Mouse (Mus musculus): ENCODE data around the gene Rap1a. TPM values are rescaled to one million over a fixed set of nuclear protein-coding genes. Genes with fewer than 3 reads are reported as not detected.
A peak's percentile ranks its signal among the peaks of the same experiment; 100 is the strongest.

Gene Rap1a
- polyA plus RNA-seq, 2 experiments, result 37.4 to 86.2 TPM

DNA sequence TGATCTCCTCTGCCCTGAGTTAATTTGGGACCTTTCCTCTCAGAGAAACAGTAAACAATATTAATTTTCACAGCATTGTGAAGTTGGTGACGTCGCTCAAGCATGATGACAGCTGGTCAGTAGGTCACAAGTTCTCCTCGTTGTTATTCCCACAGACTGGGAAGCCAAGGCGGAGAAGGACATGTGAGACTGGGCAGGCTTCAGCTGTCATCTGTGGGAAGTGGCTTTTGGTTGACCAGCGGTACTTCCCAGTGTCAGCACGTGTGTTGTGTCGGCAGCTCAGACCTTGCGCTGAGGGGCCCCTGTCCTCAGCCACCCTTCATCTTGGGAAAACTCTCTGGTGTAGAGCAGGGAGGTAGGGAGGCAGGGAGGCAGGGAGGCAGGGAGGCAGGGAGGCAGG is 15.0 kb upstream of the Rap1a start:
- H3K36me3 ChIP-seq (replicated peaks; ENCODE audit: control insufficient read depth, insufficient read depth, low read depth), result no peaks in the 10 kb centered on the region
- peak overlapping the region; percentile 40; the same call in 1 of the 2 replicates for H3K9ac ChIP-seq (replicated peaks)
- H3K4me3 ChIP-seq (ENCODE audit: insufficient read depth in 1 of 2, low read depth in 2 of 2, low read length in 2 of 2), result no peak overlapping the region
- no peaks in the 10 kb centered on the region for H3K27me3 ChIP-seq (ENCODE audit: control insufficient read depth, insufficient read depth, low read length)
- peak overlapping the region; percentile 76; the same call in 1 of the 2 replicates for H3K27ac ChIP-seq
- H3K9me3 ChIP-seq (ENCODE audit: control insufficient read depth, low read length), result no peaks in the 10 kb centered on the region
- ATAC-seq (ENCODE audit: insufficient read depth), result no peak
- 35% methylated on average over 8 of the region's 8 CpGs for WGBS (ENCODE audit: insufficient replicate concordance)
- TF ChIP-seq EP300 (IDR thresholded peaks at IDR 0.05; ENCODE audit: low read depth) (no peak), CTCF (IDR thresholded peaks at IDR 0.05; ENCODE audit: low read depth) (no peak)
- H3K4me2 ChIP-seq (ENCODE audit: low read depth), result no peak overlapping the region; the same call in 1 of the 2 replicates
- no peak for DNase-seq (ENCODE audit: low read depth in 3 of 3, low spot score in 3 of 3)
- H3K4me1 ChIP-seq (replicated peaks; ENCODE audit: control insufficient read depth in 2 of 2, insufficient read depth in 2 of 2, low read length in 1 of 2), result peaks cover 50 to 56% of the 10 kb centered on the region in 2 experiments

DNA sequence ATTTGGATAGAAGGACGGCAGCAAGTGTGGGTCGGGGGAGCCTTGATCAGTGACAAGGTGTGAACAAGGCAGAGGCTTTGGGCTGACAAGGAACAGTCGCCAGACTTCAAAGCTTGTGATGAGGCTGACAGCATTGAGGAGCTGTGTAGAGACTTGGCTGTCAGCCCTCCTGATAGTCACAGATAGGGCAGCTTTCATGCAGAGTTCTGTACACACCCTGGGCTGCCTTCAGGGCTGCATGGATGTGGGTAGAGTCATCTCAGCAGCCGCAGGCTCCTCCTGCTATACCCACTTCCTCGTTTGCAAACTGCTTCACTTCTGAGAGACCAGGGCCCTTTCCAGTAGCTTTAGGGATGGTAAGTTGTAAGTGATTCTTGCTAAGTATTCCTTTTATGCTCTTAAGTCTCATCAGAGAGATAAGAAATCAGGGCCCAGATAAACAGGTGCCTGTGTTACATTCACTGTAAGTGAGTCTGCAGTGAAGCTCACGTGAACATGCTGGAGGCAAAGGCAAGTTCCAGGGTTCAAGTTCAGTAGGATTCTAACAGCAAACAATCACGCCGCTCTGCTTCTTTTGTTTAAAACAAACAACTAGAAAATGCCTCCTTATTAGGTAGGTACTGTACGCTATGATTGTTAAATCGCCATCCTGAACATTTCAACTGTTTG is 14.2 kb upstream of the Rap1a start:
- peak overlapping the region; percentile 76 for H3K27ac ChIP-seq
- H3K4me1 ChIP-seq (replicated peaks; ENCODE audit: control insufficient read depth in 2 of 2, insufficient read depth in 2 of 2, low read length in 1 of 2), result peaks cover 52 to 59% of the 10 kb centered on the region in 2 experiments
- ATAC-seq (ENCODE audit: insufficient read depth), result peak; percentile 95
- H3K4me2 ChIP-seq (ENCODE audit: low read depth), result peak overlapping the region; percentile 45
- H3K9ac ChIP-seq (replicated peaks), result peak overlapping the region; percentile 27
- no peaks in the 10 kb centered on the region for H3K9me3 ChIP-seq (ENCODE audit: control insufficient read depth, low read length)
- H3K36me3 ChIP-seq (replicated peaks; ENCODE audit: control insufficient read depth, insufficient read depth, low read depth), result no peaks in the 10 kb centered on the region
- WGBS (ENCODE audit: insufficient replicate concordance), result 33% methylated on average over 10 of the region's 10 CpGs
- TF ChIP-seq CTCF (IDR thresholded peaks at IDR 0.05; ENCODE audit: low read depth) (0 out of 2 replicates have a peak, but pooled peaks have one; percentile 11), EP300 (IDR thresholded peaks at IDR 0.05; ENCODE audit: low read depth) (0 out of 2 replicates have a peak, but pooled peaks have one; percentile 53)
- peak; percentile 49 to 59 (median 56) for DNase-seq (ENCODE audit: low read depth in 3 of 3, low spot score in 3 of 3)
- no peaks in the 10 kb centered on the region for H3K27me3 ChIP-seq (ENCODE audit: control insufficient read depth, insufficient read depth, low read length)
- H3K4me3 ChIP-seq (ENCODE audit: insufficient read depth in 1 of 2, low read depth in 2 of 2, low read length in 2 of 2), result no peak overlapping the region

GRCm38 (mm10) chr3:105811146-105811545 is 10.0 kb upstream of the Rap1a start:
- Histone ChIP-seq H3K9me3 (ENCODE audit: control insufficient read depth, low read length) (no peaks in the 10 kb centered on the region), H3K9ac (replicated peaks) (no peak overlapping the region), H3K4me3 (ENCODE audit: insufficient read depth in 1 of 2, low read depth in 2 of 2, low read length in 2 of 2) (no peak overlapping the region), H3K4me2 (ENCODE audit: low read depth) (peak overlapping the region; percentile 20; the same call in 1 of the 2 replicates), H3K27me3 (ENCODE audit: control insufficient read depth, insufficient read depth, low read length) (no peaks in the 10 kb centered on the region), H3K27ac (no peak overlapping the region), H3K4me1 (replicated peaks; ENCODE audit: control insufficient read depth in 2 of 2, insufficient read depth in 2 of 2, low read length in 1 of 2) (peaks cover 68 to 73% of the 10 kb centered on the region in 2 experiments), H3K36me3 (replicated peaks; ENCODE audit: control insufficient read depth, insufficient read depth, low read depth) (no peaks in the 10 kb centered on the region)
- no peak for ATAC-seq (ENCODE audit: insufficient read depth)
- TF ChIP-seq CTCF (IDR thresholded peaks at IDR 0.05; ENCODE audit: low read depth) (no peak), EP300 (IDR thresholded peaks at IDR 0.05; ENCODE audit: low read depth) (no peak)
- no peak for DNase-seq (ENCODE audit: low read depth in 3 of 3, low spot score in 3 of 3)
- 83% methylated on average over 2 of the region's 2 CpGs for WGBS (ENCODE audit: insufficient replicate concordance)

GRCm38 (mm10) chr3:105808179-105809037 is 7.3 kb upstream of the Rap1a start:
- Histone ChIP-seq H3K27ac (peak overlapping the region; percentile 93), H3K9me3 (ENCODE audit: control insufficient read depth, low read length) (no peaks in the 10 kb centered on the region), H3K4me3 (ENCODE audit: insufficient read depth in 1 of 2, low read depth in 2 of 2, low read length in 2 of 2) (peak overlapping the region; percentile 28 to 48), H3K4me1 (replicated peaks; ENCODE audit: control insufficient read depth in 2 of 2, insufficient read depth in 2 of 2, low read length in 1 of 2) (peaks cover 60 to 62% of the 10 kb centered on the region in 2 experiments), H3K27me3 (ENCODE audit: control insufficient read depth, insufficient read depth, low read length) (no peaks in the 10 kb centered on the region), H3K4me2 (ENCODE audit: low read depth) (peak overlapping the region; percentile 71), H3K9ac (replicated peaks) (peak overlapping the region; percentile 64), H3K36me3 (replicated peaks; ENCODE audit: control insufficient read depth, insufficient read depth, low read depth) (no peaks in the 10 kb centered on the region)
- whole genome bisulfite sequencing (ENCODE audit: insufficient replicate concordance), result 15% methylated on average over 14 of the region's 14 CpGs
- DNase-seq (ENCODE audit: low read depth in 3 of 3, low spot score in 3 of 3) (peak; percentile 94 to 96 (median 95)), ATAC-seq (ENCODE audit: insufficient read depth) (peak; percentile 100)
- TF ChIP-seq EP300 (IDR thresholded peaks at IDR 0.05; ENCODE audit: low read depth) (peak; percentile 100), CTCF (IDR thresholded peaks at IDR 0.05; ENCODE audit: low read depth) (no peak)

Measured in liver, embryonic 14.5 days (tissue).